Mouse (Mus musculus): ENCODE measurements at regions not wholly inside any gene's neighbourhood (a gene's known extent, or its start where the extent isn't known, plus 50 kb on each side); places are given as distances from the start of the nearest gene placed in this dataset.

DNA sequence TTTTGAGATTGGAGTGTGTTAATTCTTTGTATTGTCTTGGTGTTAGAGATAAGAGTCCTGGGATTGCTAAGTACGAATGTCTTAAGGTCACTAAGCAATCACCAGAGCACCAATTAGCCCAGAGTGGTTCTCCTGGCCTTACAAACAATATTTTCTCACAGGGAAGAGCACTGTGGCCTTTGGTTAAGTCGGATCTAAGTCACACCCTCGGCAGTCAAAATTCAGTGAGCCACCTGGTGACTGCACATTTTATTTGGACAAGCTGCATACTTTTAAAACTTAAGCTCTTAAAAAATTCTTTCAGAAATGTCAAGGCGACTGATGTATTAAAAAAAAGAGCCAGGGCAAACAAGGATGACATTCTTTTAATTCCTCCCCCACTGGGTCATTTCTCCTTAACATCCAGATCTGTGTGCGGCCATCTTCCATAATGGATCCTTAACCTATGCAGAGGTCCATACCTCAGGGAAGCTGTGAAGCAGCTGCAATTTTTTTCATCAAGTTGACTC is 60.9 kb upstream of the Foxa2 start:
- intact Hi-C loops (cut with DNase I): no loop called here
- no peak for DNase-seq (ENCODE audit: low spot score)

DNA sequence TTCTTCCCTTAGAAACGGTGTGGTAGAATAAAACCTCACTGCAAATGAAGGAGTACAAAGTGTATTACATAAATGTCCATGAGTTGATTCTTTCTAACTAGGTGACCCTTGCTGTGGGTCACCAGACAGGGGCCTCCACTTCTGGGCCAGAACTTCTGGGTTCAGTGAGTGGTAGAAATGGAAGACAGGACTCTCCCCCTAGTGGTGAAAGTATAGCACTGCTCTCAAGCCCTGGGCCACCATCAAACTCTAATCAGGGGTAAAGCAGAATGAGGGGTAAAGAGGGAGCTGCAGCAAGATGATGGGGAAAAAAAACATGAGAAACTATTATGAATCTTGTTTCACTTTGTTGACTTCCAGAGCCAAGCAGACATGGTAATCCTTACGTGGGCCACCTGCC is 63.4 kb upstream of the Foxa2 start:
- intact Hi-C loops (cut with DNase I): loop anchor here (1.0 to 5.0 kb wide), 2 partner anchors 263 to 302 kb away; no protein-coding TSS in a partner anchor
- DNase-seq (ENCODE audit: low spot score): no peak

DNA sequence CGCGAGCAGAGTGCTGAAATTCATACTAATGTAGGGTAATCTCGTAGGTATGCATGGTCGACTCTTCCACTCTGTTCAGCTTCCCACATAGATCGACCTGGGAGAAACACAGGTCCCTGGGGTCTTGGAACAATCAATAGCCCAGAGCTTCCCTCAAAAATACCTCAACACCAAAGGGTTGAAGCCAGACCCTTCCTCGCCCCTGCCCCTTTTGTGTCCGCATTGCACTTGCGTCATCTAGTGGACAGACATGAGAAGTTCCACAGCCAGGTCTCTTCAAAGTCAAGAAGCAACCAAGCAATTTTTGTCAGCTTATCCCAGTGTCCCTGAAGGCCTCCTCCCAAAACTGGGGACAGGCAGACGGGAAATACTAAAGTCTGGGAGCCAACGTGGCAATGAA is 65.1 kb upstream of the Foxa2 start:
- no peak for DNase-seq (ENCODE audit: low spot score)
- intact Hi-C loops (cut with DNase I): loop anchor here (5.0 kb wide), 1 partner anchor 265 kb away; no protein-coding TSS in a partner anchor

DNA sequence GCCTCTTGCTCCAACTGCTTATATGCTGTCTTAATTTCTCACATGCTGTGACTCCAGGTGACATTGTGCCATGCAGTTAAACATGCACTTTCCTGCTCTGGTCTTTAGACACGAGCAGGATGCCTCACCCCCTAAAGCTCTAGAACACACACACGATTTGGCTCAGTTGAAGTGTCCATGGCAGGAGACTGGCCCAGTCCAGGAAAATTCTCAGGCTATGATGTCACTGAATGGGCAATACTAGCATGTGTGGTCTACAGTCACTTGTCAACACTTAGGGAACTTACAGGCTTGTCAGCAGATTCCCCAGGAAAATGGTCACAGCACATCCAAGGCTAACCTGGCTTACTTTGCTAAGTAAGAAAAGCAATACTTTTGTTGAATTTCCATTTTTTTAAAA is 66.4 kb upstream of the Foxa2 start:
- no peak for DNase-seq (ENCODE audit: low spot score)
- intact Hi-C loops (cut with DNase I): loop anchor here (5.0 kb wide), 1 partner anchor 266 kb away; no protein-coding TSS in a partner anchor

DNA sequence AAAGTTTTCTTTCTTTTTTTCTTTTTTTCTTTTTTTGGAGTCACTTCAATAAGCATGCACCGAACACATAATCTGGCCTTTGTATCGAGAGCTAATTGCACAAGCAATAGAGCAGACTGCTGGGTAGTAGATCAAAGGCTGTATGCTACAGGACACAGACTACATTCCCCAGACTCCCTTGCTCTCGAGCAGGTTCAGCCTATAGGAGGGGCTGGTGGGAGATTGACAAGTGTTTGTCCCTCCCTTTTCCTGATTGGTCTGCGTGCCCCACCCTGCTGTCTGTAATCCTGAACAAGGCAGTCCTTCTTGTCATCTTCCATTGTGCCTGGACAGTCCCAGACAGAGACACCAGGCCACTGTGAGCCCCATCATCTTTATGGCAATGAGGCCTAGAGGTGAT is 67.8 kb upstream of the Foxa2 start:
- no peak for DNase-seq (ENCODE audit: low spot score)
- intact Hi-C loops (cut with DNase I): loop anchor here (5.0 kb wide), 1 partner anchor 267 kb away; no protein-coding TSS in a partner anchor

DNA sequence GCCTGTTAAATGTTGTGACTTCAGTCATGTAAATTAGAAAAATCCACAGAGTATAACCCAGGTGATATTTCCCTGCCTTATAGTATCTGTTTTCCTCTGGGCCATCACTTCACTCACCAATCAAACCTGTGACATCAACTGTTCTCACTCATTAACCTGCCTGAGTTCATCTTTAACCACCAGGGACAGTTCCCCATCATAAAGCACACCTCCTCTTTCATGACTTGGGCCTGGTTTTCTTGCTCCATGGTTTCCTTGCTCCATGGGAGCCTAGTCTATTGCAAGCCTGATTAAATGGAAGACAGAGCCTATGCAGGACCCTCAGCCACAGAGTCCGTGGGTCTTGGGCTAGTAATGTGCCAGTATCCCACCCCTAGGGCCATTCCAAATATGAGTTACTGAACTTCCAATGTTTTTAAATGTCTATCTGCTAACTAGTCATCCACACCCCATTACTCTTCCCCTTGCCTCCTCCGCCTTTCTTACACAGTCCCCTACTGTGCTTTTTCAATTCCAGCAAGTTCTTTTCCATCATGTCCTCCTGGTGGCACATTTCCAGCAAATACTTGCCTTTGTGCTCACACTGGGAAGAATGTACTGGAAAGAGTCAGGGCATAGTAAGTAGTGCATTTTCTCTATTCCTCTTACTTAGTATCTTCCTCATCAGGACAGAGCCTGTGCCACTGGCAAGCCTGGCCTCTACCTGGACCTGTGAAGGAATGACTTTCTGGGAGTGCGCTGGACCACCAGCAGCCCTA is 69.4 kb upstream of the Foxa2 start:
- DNase-seq (ENCODE audit: low spot score): no peak
- intact Hi-C loops (cut with DNase I): no loop called here

DNA sequence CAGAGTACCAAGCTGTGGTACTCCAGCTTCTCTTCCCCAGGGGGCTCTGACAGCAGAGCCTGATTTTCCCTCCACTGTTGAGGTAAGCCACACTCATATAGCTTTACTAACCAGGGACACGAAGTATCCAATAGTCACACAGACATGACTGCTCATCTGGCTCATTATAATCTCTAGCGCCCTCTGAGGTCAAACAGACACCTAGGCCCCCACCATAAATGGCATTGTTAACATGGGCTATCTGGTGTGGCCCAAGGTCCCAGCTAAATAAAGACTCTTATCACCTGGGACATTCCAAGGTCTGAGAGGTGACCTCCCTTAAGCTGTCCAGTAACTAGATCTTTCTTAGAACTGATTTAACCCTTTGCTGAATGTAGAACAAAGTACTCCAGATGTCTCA is 70.7 kb upstream of the Foxa2 start:
- intact Hi-C loops (cut with DNase I): no loop called here
- DNase-seq (ENCODE audit: low spot score): no peak

DNA sequence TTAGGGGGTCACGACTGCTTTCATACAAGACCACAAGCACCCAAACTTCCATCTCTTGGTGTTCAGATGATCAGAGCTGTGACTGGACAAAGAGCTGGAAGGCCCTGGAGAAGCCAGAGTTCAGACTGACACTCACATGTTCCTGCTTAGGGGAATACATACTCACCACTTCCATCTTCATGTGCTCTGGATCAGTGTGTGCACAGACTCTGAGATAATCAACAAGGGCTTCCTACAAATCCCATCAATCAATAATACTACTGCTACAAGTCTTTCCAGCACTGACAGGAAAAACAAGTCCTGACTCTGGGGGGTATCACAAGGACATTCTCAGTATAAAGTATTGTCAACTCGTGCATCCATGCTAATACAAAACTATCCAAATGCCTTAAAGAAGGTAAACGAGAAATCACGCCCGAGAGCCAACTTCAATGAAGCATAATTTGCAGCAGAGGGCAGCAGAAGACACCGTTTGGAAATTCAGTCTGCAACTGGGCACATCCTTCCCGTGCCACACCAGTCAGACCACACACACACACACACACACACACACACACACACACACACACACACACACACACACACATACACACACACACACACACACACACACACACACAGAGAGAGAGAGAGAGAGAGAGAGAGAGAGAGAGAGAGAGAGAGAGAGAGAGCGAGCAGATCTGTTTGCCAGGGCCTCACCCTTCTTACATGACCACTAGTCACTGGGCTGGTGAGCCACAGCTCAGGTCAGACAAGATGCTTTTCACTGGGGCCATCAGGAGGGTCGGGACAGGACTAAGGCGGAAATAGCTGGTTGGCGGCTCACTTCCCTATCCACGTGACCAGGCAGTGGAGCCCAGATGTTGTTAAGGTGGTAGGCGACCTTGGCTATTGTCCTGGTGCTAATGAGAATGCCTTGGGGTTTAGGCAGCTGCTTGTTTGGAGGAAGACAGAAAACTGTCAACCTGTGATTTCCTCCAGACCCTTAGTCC is 75.4 kb upstream of the Foxa2 start:
- intact Hi-C loops (cut with DNase I): loop anchor here (2.0 to 5.0 kb wide), 7 partner anchors 27 to 533 kb away; no protein-coding TSS in a partner anchor
- no peak for DNase-seq (ENCODE audit: low spot score)

DNA sequence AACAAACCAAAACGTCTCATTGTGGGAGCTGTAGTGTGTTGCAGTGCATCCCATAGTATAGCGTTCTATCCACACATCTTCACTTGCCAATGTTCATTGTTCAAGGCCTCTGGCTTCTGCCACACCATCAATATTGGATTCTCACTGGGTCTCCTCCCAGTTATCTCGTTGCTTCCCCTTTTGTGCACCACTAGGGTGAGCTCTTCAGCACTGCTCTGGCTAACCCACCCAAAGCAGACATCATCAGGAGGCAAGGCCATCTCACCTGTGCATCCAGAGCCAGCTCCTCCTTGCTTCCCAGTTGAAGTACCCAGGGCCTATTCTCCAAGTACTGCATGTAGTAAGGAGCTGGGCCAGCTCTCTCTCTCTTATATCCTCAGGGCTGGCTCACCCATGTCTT is 77.0 kb upstream of the Foxa2 start:
- DNase-seq (ENCODE audit: low spot score): no peak
- intact Hi-C loops (cut with DNase I): loop anchor here (2.0 to 5.0 kb wide), 7 partner anchors 25 to 531 kb away; no protein-coding TSS in a partner anchor

DNA sequence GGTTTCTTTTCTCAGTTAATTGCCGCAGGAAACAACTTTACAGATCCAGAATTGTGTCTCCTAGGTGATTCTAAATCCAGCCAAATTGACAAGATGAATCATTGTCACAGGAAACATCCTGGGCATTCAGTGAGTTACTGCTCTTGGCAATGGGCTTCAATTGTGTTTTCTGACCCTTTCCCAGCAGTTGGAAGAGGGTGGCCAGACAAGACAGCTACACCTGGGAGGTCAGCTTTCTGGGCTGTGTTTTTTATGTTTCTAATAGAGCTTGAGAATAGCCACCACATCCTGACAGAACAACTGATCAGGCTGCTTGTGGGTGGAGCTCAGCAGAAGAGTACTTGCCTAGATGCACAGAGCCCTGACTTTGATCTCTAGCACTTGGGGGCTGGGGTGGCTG is 87.0 kb upstream of the Foxa2 start:
- no peak for DNase-seq (ENCODE audit: low spot score)
- intact Hi-C loops (cut with DNase I): no loop called here

DNA sequence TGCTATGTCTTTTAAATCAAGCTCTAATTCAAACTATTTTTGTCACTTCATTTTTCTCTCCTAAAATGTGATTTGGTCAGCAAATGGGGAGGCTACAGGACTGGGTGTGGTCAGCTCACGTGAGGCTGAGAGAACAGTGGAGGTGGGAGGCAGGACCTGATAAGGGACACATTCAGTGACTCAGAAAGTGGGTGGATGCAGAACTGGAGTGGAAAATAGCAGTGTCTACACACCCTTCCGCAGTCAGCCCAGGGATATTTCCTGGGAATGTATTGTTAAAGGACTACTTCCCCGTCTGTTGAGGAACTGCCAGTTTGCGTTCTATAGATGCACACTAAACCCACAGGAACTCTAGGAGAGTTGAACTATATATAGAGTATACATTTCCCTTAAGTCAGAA is 95.2 kb upstream of the Foxa2 start:
- intact Hi-C loops (cut with DNase I): loop anchor here (5.0 kb wide), 1 partner anchor 135 kb away; no protein-coding TSS in a partner anchor
- peak; percentile 40 for DNase-seq (ENCODE audit: low spot score)

DNA sequence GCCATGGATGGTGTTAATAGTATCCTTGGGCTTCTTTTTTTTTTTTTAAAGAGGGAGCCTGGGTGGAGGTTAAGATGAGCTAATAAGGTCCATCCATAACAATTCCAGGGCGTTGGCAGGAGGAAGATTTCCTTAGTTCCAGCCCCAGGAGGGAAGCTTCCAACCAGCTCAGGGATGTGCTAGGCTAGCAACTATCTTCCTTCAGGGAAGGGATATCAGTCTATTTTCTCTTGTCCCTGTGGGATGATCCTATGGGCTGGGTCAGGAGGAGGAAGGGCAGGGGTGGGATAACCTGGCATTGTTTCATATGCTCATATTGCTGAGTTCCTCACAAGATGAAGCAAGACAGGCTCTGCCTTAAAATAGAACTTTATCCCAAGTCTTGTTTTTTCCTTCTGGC is 98.0 kb upstream of the Foxa2 start:
- no peak for DNase-seq (ENCODE audit: low spot score)
- intact Hi-C loops (cut with DNase I): loop anchor here (5.0 kb wide), 1 partner anchor 132 kb away; no protein-coding TSS in a partner anchor

DNA sequence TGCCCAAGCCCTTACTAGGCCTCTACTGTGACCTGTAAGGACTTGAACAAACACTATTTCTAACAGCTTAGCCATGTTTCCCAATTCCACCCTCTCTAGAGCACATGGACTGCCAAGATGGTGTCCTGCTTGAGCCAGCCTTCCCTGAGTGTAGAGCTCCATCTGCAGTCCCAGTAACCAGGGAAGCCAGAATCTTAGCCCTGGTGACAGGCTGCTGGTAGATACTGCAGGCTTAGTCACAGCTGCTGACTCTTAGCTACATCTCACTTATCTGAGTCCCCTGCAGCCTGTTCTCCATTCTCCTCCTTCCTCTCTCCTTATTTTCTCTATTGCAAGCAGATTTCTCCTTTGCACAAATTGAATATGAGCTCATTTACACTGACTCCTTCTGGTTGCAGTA is 101.5 kb upstream of the Foxa2 start:
- intact Hi-C loops (cut with DNase I): loop anchor here (2.0 kb wide), 1 partner anchor 25 kb away; no protein-coding TSS in a partner anchor
- DNase-seq (ENCODE audit: low spot score): no peak

DNA sequence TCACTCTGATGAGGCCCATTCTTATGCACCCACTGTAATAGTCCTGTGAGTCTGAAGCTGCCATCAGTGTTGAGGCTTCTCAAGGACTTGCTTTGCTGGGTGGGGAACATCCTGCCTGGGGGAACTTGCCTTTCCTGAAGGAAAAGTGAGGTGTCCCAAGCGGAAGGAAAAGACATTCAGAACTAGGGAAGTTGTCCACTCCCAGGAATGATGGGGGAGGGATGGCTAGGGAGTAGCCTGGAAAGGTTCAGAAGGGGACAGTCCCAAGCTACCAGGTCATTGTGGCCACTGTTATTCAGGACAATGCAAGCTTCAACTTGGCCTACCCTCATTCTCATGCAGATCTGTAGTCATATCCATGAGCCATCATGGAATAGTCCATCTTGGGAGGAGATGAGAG is 102.7 kb upstream of the Foxa2 start:
- intact Hi-C loops (cut with DNase I): loop anchor here (2.0 kb wide), 1 partner anchor 27 kb away; no protein-coding TSS in a partner anchor
- peak; percentile 40 for DNase-seq (ENCODE audit: low spot score)

DNA sequence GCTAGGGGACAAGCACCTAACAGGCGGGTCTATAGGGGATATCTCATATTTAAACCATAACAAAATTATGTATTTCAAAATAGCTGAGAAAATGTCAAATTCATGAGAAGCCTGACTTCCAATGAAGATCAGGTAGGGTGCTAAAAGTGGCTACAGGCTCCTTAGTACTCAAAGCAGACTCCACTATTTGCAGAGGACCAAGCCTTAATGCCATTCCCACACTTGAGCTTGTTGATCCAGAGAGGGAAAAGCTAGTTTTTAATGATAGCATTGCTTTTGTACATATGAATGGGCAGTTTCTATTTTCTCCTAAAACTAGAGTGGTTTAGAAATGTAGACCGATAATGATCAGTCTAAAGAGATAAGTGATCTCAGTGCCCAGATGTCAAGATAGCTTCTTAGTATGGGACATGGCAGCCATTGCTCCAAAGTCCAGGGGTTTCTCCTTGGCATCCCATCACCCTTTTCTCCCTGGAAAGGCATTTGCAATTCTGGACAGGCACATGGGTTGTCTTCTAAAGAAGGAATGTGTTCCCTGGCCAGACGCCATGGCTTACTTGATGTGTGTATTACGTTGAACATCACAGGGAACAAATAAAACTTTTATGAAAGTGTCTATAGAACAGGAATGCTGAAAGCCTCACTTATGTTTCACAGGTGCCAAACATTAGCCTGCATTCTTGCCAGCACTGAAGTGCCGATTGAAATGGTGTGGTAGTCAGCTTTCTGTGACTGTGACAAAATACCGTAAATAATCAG is 106.9 kb upstream of the Foxa2 start:
- intact Hi-C loops (cut with DNase I): loop anchor here (5.0 kb wide), 1 partner anchor 189 kb away; no protein-coding TSS in a partner anchor
- DNase-seq (ENCODE audit: low spot score): no peak

DNA sequence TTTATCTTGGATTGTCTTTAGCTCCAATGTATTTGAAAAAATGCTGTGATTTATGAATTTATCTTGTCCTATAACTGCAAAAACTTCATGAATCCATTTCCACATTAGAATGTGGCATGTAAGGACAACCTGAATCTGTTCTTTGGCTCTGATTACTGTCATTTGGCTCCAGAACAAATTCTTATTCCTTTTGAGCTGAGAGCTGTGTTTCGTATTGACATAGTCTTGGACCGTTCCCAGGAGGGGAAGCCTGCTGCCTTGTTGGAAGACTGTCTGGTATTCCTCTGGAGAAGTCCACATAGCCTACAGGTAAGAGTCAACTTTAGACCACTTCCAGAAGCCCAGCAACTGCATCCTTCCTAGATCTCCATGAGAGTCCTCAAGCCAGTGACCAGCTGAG is 109.4 kb upstream of the Foxa2 start:
- intact Hi-C loops (cut with DNase I): no loop called here
- no peak for DNase-seq (ENCODE audit: low spot score)

DNA sequence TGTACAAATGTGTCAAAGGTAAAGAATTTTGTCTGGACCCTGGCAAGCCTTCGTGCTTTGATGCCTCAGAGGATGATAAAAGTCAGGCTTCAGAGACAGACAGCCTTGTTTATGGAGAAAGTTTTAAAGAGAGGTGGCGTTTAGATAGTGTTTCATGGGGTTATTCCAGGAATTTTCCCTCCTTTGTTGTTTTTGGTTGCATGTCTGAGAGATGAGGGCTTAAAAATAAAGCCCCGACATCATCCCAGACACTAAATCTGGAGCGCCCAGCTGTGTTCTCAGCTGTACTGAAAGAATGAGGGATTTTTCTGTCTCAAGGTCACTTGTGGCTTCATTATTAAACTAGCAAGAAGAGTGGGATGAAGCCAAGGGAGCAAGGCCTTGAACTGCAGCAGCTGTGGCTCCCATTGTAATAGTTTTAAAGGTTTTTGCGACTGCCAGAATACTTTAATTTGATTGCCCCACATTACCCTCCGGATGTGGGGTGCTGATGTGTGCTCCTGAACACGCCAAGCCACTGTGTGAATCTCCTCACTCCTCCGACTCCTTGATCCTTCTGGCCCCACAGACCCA is 112.3 kb upstream of the Foxa2 start:
- DNase-seq (ENCODE audit: low spot score): no peak
- intact Hi-C loops (cut with DNase I): no loop called here

DNA sequence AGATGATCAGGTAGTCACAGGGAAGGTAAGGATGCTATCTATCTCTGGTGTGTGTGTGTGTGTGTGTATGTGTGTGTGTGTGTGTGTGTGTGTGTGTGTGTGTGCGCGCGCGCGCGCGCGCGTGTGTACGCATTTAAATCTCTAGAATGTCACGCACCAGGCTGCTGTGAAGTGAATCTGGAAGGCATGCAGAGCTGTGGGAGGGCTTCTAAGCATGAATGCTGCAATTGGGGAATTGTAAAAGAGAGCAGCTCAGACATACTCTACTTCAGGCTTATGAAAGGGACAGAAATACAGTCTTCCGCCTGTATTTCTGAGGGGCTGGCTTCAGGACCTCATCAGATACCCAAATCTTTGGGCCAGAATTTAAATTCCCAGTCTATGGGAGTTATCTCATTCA is 114.2 kb upstream of the Foxa2 start:
- DNase-seq (ENCODE audit: low spot score): no peak
- intact Hi-C loops (cut with DNase I): no loop called here

DNA sequence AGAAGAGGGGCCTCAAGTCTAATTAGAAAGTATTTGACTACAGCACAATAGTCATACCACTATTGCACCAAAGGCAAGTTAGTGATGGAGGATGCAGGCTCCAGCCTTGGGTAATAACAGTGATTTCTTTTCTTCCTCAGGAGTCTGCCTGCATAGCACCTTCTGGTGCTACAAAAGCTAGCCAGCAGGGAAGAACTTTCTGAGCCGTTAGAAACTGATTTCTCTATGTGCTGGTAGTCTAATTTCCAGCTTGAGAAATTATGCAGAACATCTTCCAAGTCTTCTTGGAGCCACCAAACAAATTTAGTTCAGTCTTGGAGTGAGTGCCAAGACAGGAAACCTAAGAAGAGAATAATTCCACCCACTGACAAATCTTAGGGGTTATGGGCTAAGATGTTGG is 115.2 kb upstream of the Foxa2 start:
- intact Hi-C loops (cut with DNase I): no loop called here
- DNase-seq (ENCODE audit: low spot score): no peak
